Mouse (Mus musculus) liver, embryonic 14.5 days (tissue): ENCODE measurements around the gene Car10. TPM values are rescaled to one million over a fixed set of nuclear protein-coding genes. Genes with fewer than 3 reads are reported as not detected.

Experiments used
- ATAC-seq: fragments of 200-750 bp; cut with Nextera tagmentation; 2 replicates; pipeline ENCODE4 v1.8.0; 2017; ENCODE audit warnings: moderate number of reproducible peaks, mild to moderate bottlenecking, moderate library complexity; ENCODE audit not compliant: insufficient read depth
- DNase-seq, 3 experiments: peaks; one replicate each; pipeline ENCODE4 v3.0.0-alpha.2; 2012 to 2013; ENCODE audit warnings: low read depth in 3 of 3, low spot score in 3 of 3
- H3K27ac ChIP-seq: fragments of 300-500 bp; sonication (generic); 2 replicates; pipeline ENCODE4 v1.5.1; 2014; ENCODE audit warnings: moderate library complexity, mild to moderate bottlenecking, control low read depth, inconsistent platforms
- H3K27me3 ChIP-seq: fragments of 300-500 bp; sonication (generic); 2 replicates; pipeline ENCODE4 v1.6.1; 2014; ENCODE audit warnings: mild to moderate bottlenecking, low read length, moderate library complexity; ENCODE audit not compliant: control insufficient read depth, insufficient read depth
- H3K36me3 ChIP-seq: fragments of 300-500 bp; sonication (generic); replicated peaks from 2 replicates; pipeline ENCODE4 v1.6.1; 2014; ENCODE audit warnings: low read depth; ENCODE audit not compliant: control insufficient read depth, insufficient read depth
- H3K4me1 ChIP-seq, 2 experiments: fragments of 200-500 bp in 1 of 2; fragments of 300-500 bp in 1 of 2; sonication (generic) in 1 of 2; replicated peaks; 2 replicates each; pipeline ENCODE4 v1.6.1; 2012 to 2014; ENCODE audit warnings: antibody characterized with exemption in 1 of 2, inconsistent platforms in 1 of 2, low read length in 1 of 2; ENCODE audit not compliant: control insufficient read depth in 2 of 2, insufficient read depth in 2 of 2
- H3K4me2 ChIP-seq: fragments of 300-500 bp; sonication (generic); 2 replicates; pipeline ENCODE4 v1.6.1; 2014; ENCODE audit warnings: low read depth, mild to moderate bottlenecking, control low read depth, moderate library complexity
- H3K4me3 ChIP-seq, 2 experiments: fragments of 200-500 bp in 1 of 2; fragments of 300-500 bp in 1 of 2; sonication (generic) in 1 of 2; 2 replicates each; pipeline ENCODE4 v1.5.1; 2012 to 2014; ENCODE audit warnings: low read depth in 2 of 2, low read length in 2 of 2, mild to moderate bottlenecking in 2 of 2, control low read depth in 1 of 2, inconsistent platforms in 1 of 2, moderate library complexity in 1 of 2; ENCODE audit not compliant: insufficient read depth in 1 of 2
- H3K9ac ChIP-seq: fragments of 300-500 bp; sonication (generic); replicated peaks from 2 replicates; pipeline ENCODE4 v1.6.1; 2014; ENCODE audit warnings: mild to moderate bottlenecking, control low read depth, moderate library complexity
- H3K9me3 ChIP-seq: fragments of 300-500 bp; sonication (generic); 2 replicates; pipeline ENCODE4 v1.6.1; 2016; ENCODE audit warnings: low read length, mixed read lengths; ENCODE audit not compliant: control insufficient read depth
- CTCF ChIP-seq: IDR thresholded peaks from 2 replicates; pipeline ENCODE4 v1.5.1; 2016; ENCODE audit warnings: antibody characterized with exemption, low read depth, control low read depth
- EP300 ChIP-seq: IDR thresholded peaks from 2 replicates; pipeline ENCODE4 v1.6.1; 2016; ENCODE audit warnings: antibody characterized with exemption, low read depth
- WGBS: fragments of 180-500 bp; shearing (Covaris S2); extraction: QIAGEN DNeasy Blood & Tissue Kit; methylation state at CpG from one replicate; pipeline ENCODE4 v1.1.7; 2014; ENCODE audit not compliant: insufficient replicate concordance; 5-methylcytosine and 5-hydroxymethylcytosine counted together
- polyA plus RNA-seq, 2 experiments: library from polyadenylated mRNA; depleted of rRNA in 1 of 2; stranded (reverse) in 1 of 2; unstranded in 1 of 2; fragments of >200 nt; fragmentation: Nextera tagmentation in 1 of 2; extraction: Ambion mirVana in 1 of 2; gene quantifications; 2 replicates each; pipeline versions ENCODE4 v1.2.1 to v1.2.3; 2012 to 2014

Car10 gene
- polyA plus RNA-seq, 2 experiments = not detected

DNA sequence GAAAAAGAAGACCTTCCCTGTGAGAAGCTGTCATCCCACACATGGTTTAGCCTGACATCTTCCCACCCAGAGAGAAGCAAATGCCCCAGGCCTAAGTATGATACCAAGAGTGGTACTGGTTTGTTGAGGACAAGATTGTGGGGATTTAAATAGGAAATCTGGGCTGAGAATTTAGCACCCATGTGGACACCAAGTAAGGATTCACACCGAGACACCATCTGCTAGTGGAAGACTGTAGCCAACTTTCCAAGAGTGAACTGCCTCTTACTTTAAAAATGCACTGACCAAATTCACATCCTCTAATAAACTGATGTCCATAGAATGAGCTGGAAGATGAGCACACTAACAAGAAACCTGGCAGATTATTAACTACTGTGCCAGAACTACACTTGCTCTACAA, 389.2 kb downstream of the Car10 start:
- no peak overlapping the region for H3K27ac ChIP-seq
- no peak overlapping the region for H3K4me2 ChIP-seq
- H3K36me3 ChIP-seq = no peaks in the 10 kb centered on the region
- 65% methylated on average over 1 of the region's 1 CpGs for WGBS
- no peaks in the 10 kb centered on the region for H3K4me1 ChIP-seq
- no peaks in the 10 kb centered on the region for H3K9me3 ChIP-seq
- TF ChIP-seq EP300 (no peak), CTCF (no peak)
- ATAC-seq (no peak), DNase-seq (no peak)
- H3K27me3 ChIP-seq = no peaks in the 10 kb centered on the region
- H3K9ac ChIP-seq = no peak overlapping the region
- H3K4me3 ChIP-seq = no peak overlapping the region

DNA sequence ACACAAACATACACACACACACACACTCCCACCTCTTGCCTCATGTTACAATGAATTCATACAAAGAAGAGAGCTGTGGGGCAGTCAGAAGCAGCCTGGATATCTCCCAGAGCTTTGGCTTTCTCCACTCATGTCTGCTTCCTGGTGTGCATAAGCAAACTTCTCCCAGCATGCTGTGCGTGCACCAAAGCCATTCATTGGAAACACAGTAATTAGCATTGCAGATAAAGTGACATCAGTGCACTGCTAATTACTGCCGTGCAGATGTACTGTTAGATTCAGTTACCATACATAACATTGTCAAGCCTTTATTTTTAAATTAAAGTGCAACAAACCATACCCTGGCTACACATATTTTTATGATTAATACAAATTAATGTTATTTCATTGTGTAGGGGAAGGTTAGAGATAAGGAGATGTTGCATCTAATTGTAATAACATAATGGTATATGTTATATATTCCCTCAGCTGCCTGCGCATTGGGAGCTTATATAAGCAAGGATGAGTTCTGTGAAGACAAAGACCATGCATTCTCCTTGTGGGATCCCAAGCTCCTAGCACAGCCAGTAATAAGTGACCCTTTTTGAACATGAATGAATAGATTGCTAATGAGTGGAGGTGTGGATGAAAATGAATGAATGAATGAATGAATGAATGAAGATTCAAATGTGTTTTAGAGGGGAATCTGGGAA, 390.2 kb downstream of the Car10 start:
- no peak for TF ChIP-seq CTCF
- no peak for TF ChIP-seq EP300
- Histone ChIP-seq H3K4me2 (no peak overlapping the region), H3K9me3 (no peaks in the 10 kb centered on the region), H3K27ac (no peak overlapping the region), H3K9ac (no peak overlapping the region), H3K36me3 (no peaks in the 10 kb centered on the region), H3K4me3 (no peak overlapping the region), H3K4me1 (no peaks in the 10 kb centered on the region), H3K27me3 (no peaks in the 10 kb centered on the region)
- 52% methylated on average over 3 of the region's 3 CpGs for WGBS
- no peak for DNase-seq
- no peak for ATAC-seq

DNA sequence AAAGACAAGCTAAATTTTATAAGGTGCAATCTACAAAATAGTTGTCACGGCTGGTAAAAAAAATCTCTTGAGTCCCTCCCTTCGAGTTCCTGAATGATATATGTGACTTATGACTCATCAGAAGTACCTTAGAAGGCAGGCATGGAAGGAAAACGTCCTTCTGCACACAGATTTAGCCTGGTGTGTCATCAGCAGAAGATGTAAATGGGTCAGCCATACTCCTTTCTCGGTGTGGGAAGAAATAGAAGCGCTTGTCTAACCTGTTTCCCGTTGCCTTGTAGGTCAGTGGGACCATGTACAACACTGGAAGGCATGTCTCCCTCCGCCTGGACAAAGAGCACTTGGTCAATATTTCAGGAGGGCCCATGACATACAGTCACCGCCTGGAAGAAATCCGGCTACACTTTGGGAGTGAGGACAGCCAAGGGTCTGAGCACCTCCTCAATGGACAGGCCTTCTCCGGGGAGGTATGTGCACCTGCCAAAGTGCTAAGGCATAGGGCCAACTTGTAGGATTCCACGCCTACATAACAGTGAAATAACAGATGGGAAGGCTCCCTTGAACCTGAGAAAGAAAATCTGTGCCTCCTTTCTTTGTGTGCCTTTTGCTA, 392.5 kb downstream of the Car10 start:
- 54% methylated on average over 11 of the region's 11 CpGs for WGBS
- H3K27me3 ChIP-seq = no peaks in the 10 kb centered on the region
- no peaks in the 10 kb centered on the region for H3K36me3 ChIP-seq
- DNase-seq (no peak), ATAC-seq (no peak)
- no peaks in the 10 kb centered on the region for H3K9me3 ChIP-seq
- H3K4me1 ChIP-seq = no peaks in the 10 kb centered on the region
- no peak overlapping the region for H3K4me3 ChIP-seq
- no peak for TF ChIP-seq CTCF
- TF ChIP-seq EP300 = no peak
- H3K27ac ChIP-seq = no peak overlapping the region
- H3K4me2 ChIP-seq = no peak overlapping the region
- no peak overlapping the region for H3K9ac ChIP-seq

DNA sequence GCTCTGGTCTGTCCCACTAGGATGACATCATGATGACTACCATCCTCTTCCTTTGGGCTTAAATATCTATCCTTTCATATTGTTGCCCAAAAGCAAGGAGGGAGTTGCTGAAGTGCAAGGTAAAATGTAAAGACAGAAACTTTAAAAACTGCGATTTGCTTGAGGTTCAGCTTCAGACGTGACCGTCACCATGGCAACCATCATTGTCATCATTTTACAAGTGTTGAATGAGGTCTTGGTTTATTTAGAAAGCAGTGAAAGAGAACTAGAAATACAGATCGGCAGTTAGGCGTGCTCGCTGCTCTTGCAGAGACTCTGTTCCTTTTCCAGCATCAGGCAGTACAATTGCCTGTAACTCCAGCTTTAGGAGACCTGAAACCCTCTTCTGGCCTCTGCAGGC, 400.1 kb downstream of the Car10 start:
- H3K27ac ChIP-seq = no peak overlapping the region
- H3K9ac ChIP-seq = no peak overlapping the region
- no peaks in the 10 kb centered on the region for H3K36me3 ChIP-seq
- TF ChIP-seq CTCF (no peak), EP300 (no peak)
- H3K27me3 ChIP-seq = no peaks in the 10 kb centered on the region
- no peak for DNase-seq
- WGBS = 70% methylated on average over 6 of the region's 6 CpGs
- ATAC-seq = no peak
- H3K4me3 ChIP-seq = no peak overlapping the region
- H3K4me1 ChIP-seq = no peaks in the 10 kb centered on the region
- no peaks in the 10 kb centered on the region for H3K9me3 ChIP-seq
- no peak overlapping the region for H3K4me2 ChIP-seq

DNA sequence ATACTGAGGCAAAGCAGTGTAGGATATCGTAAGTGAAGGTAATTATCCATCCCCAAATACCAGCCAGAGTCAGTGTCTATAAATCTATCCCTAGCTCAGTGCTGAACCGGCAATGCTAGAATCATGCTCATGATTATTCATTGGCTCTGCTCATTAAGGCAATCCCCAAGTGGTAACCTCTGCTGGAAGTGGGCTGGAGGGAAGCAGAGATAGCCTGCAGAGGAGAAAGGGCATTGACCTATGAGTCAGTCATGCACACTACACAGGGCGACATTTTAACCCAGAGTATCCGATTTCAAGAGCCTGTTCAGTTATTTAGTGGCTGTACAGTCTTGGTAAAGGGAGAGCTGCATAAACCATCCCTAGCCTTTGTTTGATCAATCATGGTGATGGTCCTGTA, 402.6 kb downstream of the Car10 start:
- H3K27me3 ChIP-seq = no peaks in the 10 kb centered on the region
- TF ChIP-seq EP300 (no peak), CTCF (no peak)
- no peak overlapping the region for H3K27ac ChIP-seq
- H3K9me3 ChIP-seq = no peaks in the 10 kb centered on the region
- no peaks in the 10 kb centered on the region for H3K36me3 ChIP-seq
- H3K4me2 ChIP-seq = no peak overlapping the region
- H3K4me1 ChIP-seq = no peaks in the 10 kb centered on the region
- H3K9ac ChIP-seq = no peak overlapping the region
- DNase-seq (no peak), ATAC-seq (no peak)
- WGBS = 54% methylated on average over 4 of the region's 4 CpGs
- H3K4me3 ChIP-seq = no peak overlapping the region
